Mouse (Mus musculus): ENCODE measurements around the gene Adam23. TPM values are rescaled to one million over a fixed set of nuclear protein-coding genes. Genes with fewer than 3 reads are reported as not detected.
A peak's percentile ranks its signal among the peaks of the same experiment; 100 is the strongest.

Gene Adam23
- polyA plus RNA-seq, 1 experiment from 2014 or later: 7.6 TPM

GRCm38 (mm10) chr1:63484646-63485045 lies 39.0 kb downstream of the Adam23 start:
- ATAC-seq (replicated peaks; ENCODE audit: insufficient number of reproducible peaks, low FRiP score, low TSS enrichment, low read depth): no peak
- no peak overlapping the region for H3K4me3 ChIP-seq (ENCODE audit: low read depth, low read length)
- no peak overlapping the region for H3K27ac ChIP-seq (replicated peaks; ENCODE audit: low read depth, low read length)
- H3K27me3 ChIP-seq (ENCODE audit: control insufficient read depth, insufficient read depth, low read length): no peaks in the 10 kb centered on the region
- H3K9me3 ChIP-seq (replicated peaks; ENCODE audit: control insufficient read depth, low read length): no peaks in the 10 kb centered on the region
- no peak overlapping the region for H3K9ac ChIP-seq (replicated peaks; ENCODE audit: low read length)
- H3K36me3 ChIP-seq (replicated peaks; ENCODE audit: control insufficient read depth, insufficient read depth, low read depth, low read length): no peaks in the 10 kb centered on the region
- 94% methylated on average over 6 of the region's 6 CpGs for WGBS
- DNase-seq (ENCODE audit: low spot score): no peak
- no peak overlapping the region for H3K4me2 ChIP-seq (ENCODE audit: low read depth, low read length)
- no peaks in the 10 kb centered on the region for H3K4me1 ChIP-seq (ENCODE audit: control insufficient read depth, insufficient read depth, low read length)

- H3K27me3 ChIP-seq (ENCODE audit: control insufficient read depth, insufficient read depth, low read length): no peaks in the 10 kb centered on the region
- H3K4me3 ChIP-seq (ENCODE audit: low read depth, low read length): no peak overlapping the region
- no peak overlapping the region for H3K27ac ChIP-seq (replicated peaks; ENCODE audit: low read depth, low read length)
- no peak overlapping the region for H3K4me2 ChIP-seq (ENCODE audit: low read depth, low read length)
- no peaks in the 10 kb centered on the region for H3K36me3 ChIP-seq (replicated peaks; ENCODE audit: control insufficient read depth, insufficient read depth, low read depth, low read length)
- no peak overlapping the region for H3K9ac ChIP-seq (replicated peaks; ENCODE audit: low read length)
- no peaks in the 10 kb centered on the region for H3K4me1 ChIP-seq (ENCODE audit: control insufficient read depth, insufficient read depth, low read length)
- no peak for DNase-seq (ENCODE audit: low spot score)
- ATAC-seq (replicated peaks; ENCODE audit: insufficient number of reproducible peaks, low FRiP score, low TSS enrichment, low read depth): no peak
- H3K9me3 ChIP-seq (replicated peaks; ENCODE audit: control insufficient read depth, low read length): no peaks in the 10 kb centered on the region
- 92% methylated on average over 2 of the region's 2 CpGs for WGBS
These were observed 41.0 kb downstream of the Adam23 start for GRCm38 (mm10) chr1:63486646-63487045.

DNA sequence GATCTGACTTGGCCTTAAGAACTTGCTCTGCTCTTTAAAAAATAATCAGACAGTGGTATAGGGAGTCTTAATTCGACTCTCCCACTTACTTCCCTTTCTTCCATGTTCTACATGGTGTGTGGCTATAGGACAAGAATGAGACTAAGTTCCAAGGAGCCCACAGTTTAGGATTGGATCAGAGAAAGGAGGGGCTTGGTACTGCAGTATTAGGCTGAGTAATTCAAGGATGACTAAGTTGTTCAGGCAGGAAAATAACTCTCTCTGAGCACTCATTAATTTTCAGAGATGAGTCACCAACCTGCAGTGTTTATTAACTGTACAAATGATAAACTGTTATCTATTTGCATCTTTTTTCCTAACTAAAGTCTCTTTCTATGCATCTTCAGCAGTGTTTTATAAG lies 45.3 kb downstream of the Adam23 start:
- Histone ChIP-seq H3K4me3 (ENCODE audit: low read depth, low read length) (no peak overlapping the region), H3K9me3 (replicated peaks; ENCODE audit: control insufficient read depth, low read length) (no peaks in the 10 kb centered on the region), H3K27me3 (ENCODE audit: control insufficient read depth, insufficient read depth, low read length) (no peaks in the 10 kb centered on the region), H3K27ac (replicated peaks; ENCODE audit: low read depth, low read length) (no peak overlapping the region), H3K4me1 (ENCODE audit: control insufficient read depth, insufficient read depth, low read length) (no peaks in the 10 kb centered on the region; the same call in 1 of the 2 replicates), H3K36me3 (replicated peaks; ENCODE audit: control insufficient read depth, insufficient read depth, low read depth, low read length) (no peaks in the 10 kb centered on the region), H3K9ac (replicated peaks; ENCODE audit: low read length) (no peak overlapping the region), H3K4me2 (ENCODE audit: low read depth, low read length) (no peak overlapping the region)
- WGBS: 55% methylated on average over 1 of the region's 1 CpGs
- DNase-seq (ENCODE audit: low spot score) (no peak), ATAC-seq (replicated peaks; ENCODE audit: insufficient number of reproducible peaks, low FRiP score, low TSS enrichment, low read depth) (no peak)

DNA sequence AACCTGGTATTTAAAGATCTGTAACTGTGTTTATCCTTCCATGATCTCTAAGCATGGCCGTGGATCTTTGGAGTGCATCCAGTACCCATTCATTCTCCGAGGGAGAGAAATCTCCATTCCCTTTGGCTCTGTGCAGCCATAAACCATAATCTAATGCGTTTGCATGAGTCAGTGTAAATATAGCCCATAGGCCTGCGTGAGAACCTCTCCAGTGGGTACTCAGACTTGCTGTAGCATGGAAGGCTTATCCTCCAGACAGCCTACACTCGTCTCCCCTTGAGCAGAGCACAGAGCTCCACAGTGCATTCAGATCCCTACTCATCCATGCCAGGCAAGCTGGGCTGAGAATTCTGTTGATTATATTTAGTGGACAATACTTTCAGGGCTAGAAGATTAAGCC lies 47.6 kb downstream of the Adam23 start:
- no peak for ATAC-seq (replicated peaks; ENCODE audit: insufficient number of reproducible peaks, low FRiP score, low TSS enrichment, low read depth)
- no peaks in the 10 kb centered on the region for H3K36me3 ChIP-seq (replicated peaks; ENCODE audit: control insufficient read depth, insufficient read depth, low read depth, low read length)
- H3K4me1 ChIP-seq (ENCODE audit: control insufficient read depth, insufficient read depth, low read length): no peaks in the 10 kb centered on the region; the same call in 1 of the 2 replicates
- 88% methylated on average over 5 of the region's 5 CpGs for WGBS
- no peak overlapping the region for H3K4me2 ChIP-seq (ENCODE audit: low read depth, low read length)
- no peak overlapping the region for H3K4me3 ChIP-seq (ENCODE audit: low read depth, low read length)
- H3K9me3 ChIP-seq (replicated peaks; ENCODE audit: control insufficient read depth, low read length): no peaks in the 10 kb centered on the region
- H3K27me3 ChIP-seq (ENCODE audit: control insufficient read depth, insufficient read depth, low read length): no peaks in the 10 kb centered on the region
- no peak for DNase-seq (ENCODE audit: low spot score)
- no peak overlapping the region for H3K27ac ChIP-seq (replicated peaks; ENCODE audit: low read depth, low read length)
- H3K9ac ChIP-seq (replicated peaks; ENCODE audit: low read length): no peak overlapping the region

DNA sequence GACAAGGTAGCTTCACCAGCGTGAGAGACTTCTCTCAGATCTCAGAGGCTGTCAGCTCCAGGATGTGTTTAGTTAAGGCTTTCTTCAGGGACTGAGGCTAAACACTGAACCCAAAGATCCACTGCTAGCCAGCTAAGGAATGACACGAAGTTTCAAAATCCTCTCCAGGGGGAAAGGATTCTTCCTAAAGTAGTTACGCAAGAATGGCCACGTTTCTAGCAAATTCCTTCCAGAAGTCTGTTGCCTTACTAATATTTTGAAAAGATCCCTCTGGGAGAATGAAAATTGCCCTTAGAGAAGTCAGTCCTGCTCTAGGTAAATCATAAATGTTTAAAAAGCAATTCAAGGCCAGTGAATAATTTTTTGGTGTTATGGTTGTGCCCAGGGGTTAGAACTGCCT lies 61.7 kb downstream of the Adam23 start:
- no peaks in the 10 kb centered on the region for H3K9me3 ChIP-seq (replicated peaks; ENCODE audit: control insufficient read depth, low read length)
- no peak overlapping the region for H3K9ac ChIP-seq (replicated peaks; ENCODE audit: low read length)
- no peak overlapping the region for H3K27ac ChIP-seq (replicated peaks; ENCODE audit: low read depth, low read length)
- H3K4me1 ChIP-seq (ENCODE audit: control insufficient read depth, insufficient read depth, low read length): no peaks in the 10 kb centered on the region
- WGBS: 46% methylated on average over 4 of the region's 4 CpGs
- no peak overlapping the region for H3K4me3 ChIP-seq (ENCODE audit: low read depth, low read length)
- ATAC-seq (replicated peaks; ENCODE audit: insufficient number of reproducible peaks, low FRiP score, low TSS enrichment, low read depth) (no peak), DNase-seq (ENCODE audit: low spot score) (no peak)
- H3K4me2 ChIP-seq (ENCODE audit: low read depth, low read length): no peak overlapping the region
- no peaks in the 10 kb centered on the region for H3K27me3 ChIP-seq (ENCODE audit: control insufficient read depth, insufficient read depth, low read length)
- H3K36me3 ChIP-seq (replicated peaks; ENCODE audit: control insufficient read depth, insufficient read depth, low read depth, low read length): no peaks in the 10 kb centered on the region

- no peaks in the 10 kb centered on the region for H3K27me3 ChIP-seq (ENCODE audit: control insufficient read depth, insufficient read depth, low read length)
- no peak overlapping the region for H3K4me3 ChIP-seq (ENCODE audit: low read depth, low read length)
- ATAC-seq (replicated peaks; ENCODE audit: insufficient number of reproducible peaks, low FRiP score, low TSS enrichment, low read depth) (no peak), DNase-seq (ENCODE audit: low spot score) (no peak)
- H3K4me2 ChIP-seq (ENCODE audit: low read depth, low read length): no peak overlapping the region
- no peak overlapping the region for H3K9ac ChIP-seq (replicated peaks; ENCODE audit: low read length)
- H3K4me1 ChIP-seq (ENCODE audit: control insufficient read depth, insufficient read depth, low read length): no peaks in the 10 kb centered on the region
- H3K27ac ChIP-seq (replicated peaks; ENCODE audit: low read depth, low read length): no peak overlapping the region
- no peaks in the 10 kb centered on the region for H3K9me3 ChIP-seq (replicated peaks; ENCODE audit: control insufficient read depth, low read length)
- 52% methylated on average over 4 of the region's 4 CpGs for WGBS
- no peaks in the 10 kb centered on the region for H3K36me3 ChIP-seq (replicated peaks; ENCODE audit: control insufficient read depth, insufficient read depth, low read depth, low read length)
These were observed 63.1 kb downstream of the Adam23 start for GRCm38 (mm10) chr1:63508801-63509200.

DNA sequence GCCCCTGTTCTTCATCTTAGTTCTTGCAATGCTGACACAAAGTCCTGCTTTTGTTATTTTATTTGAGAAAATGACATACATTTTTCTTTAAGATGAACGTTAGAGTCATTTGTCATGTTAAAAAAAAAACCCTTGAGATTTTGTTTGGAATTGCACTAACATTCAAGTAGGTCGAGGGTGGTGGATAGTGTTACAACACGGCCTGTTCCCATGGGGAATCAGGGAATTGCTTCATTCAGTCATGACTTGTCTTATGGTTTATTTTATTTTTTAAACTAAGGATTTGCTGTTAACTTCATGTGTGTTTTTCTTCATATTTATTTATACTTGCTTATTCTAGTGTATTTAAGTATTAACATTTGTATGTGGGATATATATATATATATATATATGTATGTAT lies 65.7 kb downstream of the Adam23 start:
- H3K9me3 ChIP-seq (replicated peaks; ENCODE audit: control insufficient read depth, low read length): no peaks in the 10 kb centered on the region
- WGBS: 50% methylated on average over 3 of the region's 3 CpGs
- H3K27me3 ChIP-seq (ENCODE audit: control insufficient read depth, insufficient read depth, low read length): no peaks in the 10 kb centered on the region
- no peak overlapping the region for H3K4me2 ChIP-seq (ENCODE audit: low read depth, low read length)
- peak; percentile 20 for DNase-seq (ENCODE audit: low spot score)
- no peak for ATAC-seq (replicated peaks; ENCODE audit: insufficient number of reproducible peaks, low FRiP score, low TSS enrichment, low read depth)
- H3K4me3 ChIP-seq (ENCODE audit: low read depth, low read length): no peak overlapping the region
- no peak overlapping the region for H3K27ac ChIP-seq (replicated peaks; ENCODE audit: low read depth, low read length)
- no peak overlapping the region for H3K9ac ChIP-seq (replicated peaks; ENCODE audit: low read length)
- no peaks in the 10 kb centered on the region for H3K36me3 ChIP-seq (replicated peaks; ENCODE audit: control insufficient read depth, insufficient read depth, low read depth, low read length)
- H3K4me1 ChIP-seq (ENCODE audit: control insufficient read depth, insufficient read depth, low read length): no peaks in the 10 kb centered on the region

DNA sequence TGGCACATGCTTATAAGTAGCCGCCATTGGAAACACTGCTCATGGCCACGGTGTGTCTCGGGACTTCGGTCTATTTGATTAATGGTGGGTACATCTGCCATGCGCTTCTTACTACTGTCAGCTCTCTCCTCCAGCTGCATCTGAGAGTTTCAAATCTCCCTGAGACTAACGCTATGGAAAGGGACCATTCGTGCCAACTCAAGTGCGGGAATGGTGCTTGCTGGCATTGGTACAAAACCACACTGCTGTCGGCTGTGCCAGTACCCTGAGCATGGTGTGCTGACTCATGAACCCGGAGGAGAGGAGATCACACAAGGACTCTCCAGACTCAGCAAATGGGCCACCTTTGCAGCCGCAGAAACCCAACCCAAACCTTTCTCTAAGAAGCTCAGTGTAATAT lies 72.1 kb downstream of the Adam23 start:
- Histone ChIP-seq H3K4me1 (ENCODE audit: control insufficient read depth, insufficient read depth, low read length) (no peaks in the 10 kb centered on the region), H3K36me3 (replicated peaks; ENCODE audit: control insufficient read depth, insufficient read depth, low read depth, low read length) (no peaks in the 10 kb centered on the region), H3K27ac (replicated peaks; ENCODE audit: low read depth, low read length) (no peak overlapping the region), H3K27me3 (ENCODE audit: control insufficient read depth, insufficient read depth, low read length) (no peaks in the 10 kb centered on the region), H3K4me3 (ENCODE audit: low read depth, low read length) (no peak overlapping the region), H3K4me2 (ENCODE audit: low read depth, low read length) (no peak overlapping the region), H3K9me3 (replicated peaks; ENCODE audit: control insufficient read depth, low read length) (no peaks in the 10 kb centered on the region), H3K9ac (replicated peaks; ENCODE audit: low read length) (no peak overlapping the region)
- DNase-seq (ENCODE audit: low spot score) (no peak), ATAC-seq (replicated peaks; ENCODE audit: insufficient number of reproducible peaks, low FRiP score, low TSS enrichment, low read depth) (no peak)
- 87% methylated on average over 11 of the region's 11 CpGs for WGBS
